Mouse (Mus musculus): ENCODE data around the gene Zfp503.

The Zfp503 gene

GRCm38 (mm10) chr14:21968978-21969377 lies 20.4 kb downstream of the Zfp503 start:
- peak; percentile 72 for DNase-seq (ENCODE audit: low spot score)

GRCm38 (mm10) chr14:21967375-21968010 lies 21.9 kb downstream of the Zfp503 start:
- no peak for DNase-seq (ENCODE audit: low spot score)

- DNase-seq (ENCODE audit: low spot score) = no peak
These were observed 23.1 kb downstream of the Zfp503 start for GRCm38 (mm10) chr14:21966276-21966675.

GRCm38 (mm10) chr14:21962381-21963050 lies 26.9 kb downstream of the Zfp503 start:
- no peak for DNase-seq (ENCODE audit: low spot score)

GRCm38 (mm10) chr14:21959243-21959642 lies 30.2 kb downstream of the Zfp503 start:
- DNase-seq (ENCODE audit: low spot score) = no peak

GRCm38 (mm10) chr14:21958643-21959042 lies 30.8 kb downstream of the Zfp503 start:
- no peak for DNase-seq (ENCODE audit: low spot score)

- DNase-seq (ENCODE audit: low spot score) = no peak
These were observed 36.9 kb downstream of the Zfp503 start for GRCm38 (mm10) chr14:21952541-21952940.

GRCm38 (mm10) chr14:21951896-21952523 lies 37.4 kb downstream of the Zfp503 start:
- no peak for DNase-seq (ENCODE audit: low spot score)

- DNase-seq (ENCODE audit: low spot score) = no peak
These were observed 44.5 kb downstream of the Zfp503 start for GRCm38 (mm10) chr14:21944946-21945345.

GRCm38 (mm10) chr14:21941581-21941980 lies 47.8 kb downstream of the Zfp503 start:
- DNase-seq (ENCODE audit: low spot score) = no peak

- no peak for DNase-seq (ENCODE audit: low spot score)
These were observed 52.3 kb downstream of the Zfp503 start for GRCm38 (mm10) chr14:21937116-21937515.

GRCm38 (mm10) chr14:21936102-21936630 lies 53.2 kb downstream of the Zfp503 start:
- DNase-seq (ENCODE audit: low spot score) = no peak
